Mouse (Mus musculus): ENCODE measurements around the gene Kmt2a. TPM values are rescaled to one million over a fixed set of nuclear protein-coding genes. Genes with fewer than 3 reads are reported as not detected.

Kmt2a gene
- 9.3 and 10.1 TPM in 2 replicates for polyA plus RNA-seq (2015; fragmentation: Nextera tagmentation; extraction: Ambion mirVana)

DNA sequence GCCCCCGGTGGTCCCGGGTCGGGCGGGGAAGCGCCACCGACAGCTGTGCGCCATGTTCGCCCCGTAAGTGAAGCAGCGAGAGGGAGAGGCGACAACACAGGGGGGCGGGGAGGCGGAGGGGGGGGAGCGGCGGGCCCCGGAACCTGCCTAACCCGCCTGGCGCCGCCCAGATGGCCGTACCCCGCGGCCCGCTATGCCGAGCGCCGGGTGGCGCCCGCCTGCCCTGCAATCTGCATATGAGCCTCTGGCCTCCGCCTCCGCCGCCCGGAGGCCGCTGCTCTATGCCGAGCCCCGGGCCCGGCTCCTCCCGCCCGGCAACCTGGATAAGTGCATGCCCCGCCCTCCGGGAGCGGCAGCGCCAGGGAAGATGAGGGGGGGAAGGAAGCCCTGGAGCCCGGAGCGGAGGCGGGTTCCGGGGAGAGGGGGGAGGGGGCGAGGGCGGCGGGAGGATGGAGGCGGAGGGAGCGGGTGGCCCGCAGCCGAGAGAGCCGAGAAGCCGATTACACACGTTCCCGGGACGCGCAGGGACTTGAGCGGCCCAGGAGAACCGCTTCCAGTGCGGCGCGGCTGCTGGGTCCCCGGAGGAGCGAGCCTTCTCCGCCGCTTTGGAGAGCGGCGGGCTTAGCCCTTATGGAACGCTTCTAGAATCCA, at the start of gene Kmt2a:
Gene Kmt2a (minus strand): TSS at position 76 of the 651 bp plus-strand sequence.
- H3K4me3 ChIP-seq = peak within 1 kb of the TSS; percentile 99
- peak; percentile 85 for ATAC-seq (replicated peaks; ENCODE audit: insufficient number of reproducible peaks, insufficient read depth, low FRiP score, low read depth)
- peak within 1 kb of the TSS; percentile 99 for H3K9ac ChIP-seq
- H3K4me1 ChIP-seq (replicated peaks) = peaks cover 46% of the 10 kb centered on the region
- H3K36me3 ChIP-seq = no peaks in the 10 kb centered on the region
- peak within 1 kb of the TSS; percentile 97 for H3K27ac ChIP-seq
- no peaks in the 10 kb centered on the region for H3K27me3 ChIP-seq
- peak within 1 kb of the TSS; percentile 100 for H3K4me2 ChIP-seq
- H3K9me3 ChIP-seq (replicated peaks) = no peaks in the 10 kb centered on the region
- WGBS = under 1% methylated on average over 41 of the region's 71 CpGs

DNA sequence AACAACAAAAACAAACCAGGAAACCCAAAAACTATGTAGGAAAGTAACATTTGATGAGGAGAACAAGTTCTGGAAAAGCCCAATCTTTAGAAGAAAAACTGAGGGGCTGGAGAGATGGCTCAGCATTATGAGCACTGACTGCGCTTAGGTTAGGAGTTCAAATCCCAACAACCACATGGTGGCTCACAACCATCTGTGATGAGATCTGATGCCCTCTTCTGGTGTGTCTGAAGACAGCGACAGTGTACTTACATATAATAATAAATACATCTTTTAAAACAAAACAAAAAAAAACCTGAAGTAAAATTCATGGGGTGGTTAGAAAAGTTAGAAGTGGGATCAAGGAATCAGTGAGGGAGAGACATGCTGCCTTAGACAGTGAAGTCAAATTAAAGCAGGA, 40.4 kb upstream of the Kmt2a start:
- no peaks in the 10 kb centered on the region for H3K27me3 ChIP-seq
- peak overlapping the region; percentile 56; the same call in 1 of the 2 replicates for H3K9ac ChIP-seq
- peak overlapping the region; percentile 65 for H3K4me2 ChIP-seq
- H3K4me1 ChIP-seq (replicated peaks) = peaks cover 17% of the 10 kb centered on the region
- H3K36me3 ChIP-seq = peaks cover 13% of the 10 kb centered on the region; the same call in 1 of the 2 replicates
- peak overlapping the region; percentile 88 for H3K27ac ChIP-seq
- H3K4me3 ChIP-seq = peak overlapping the region; percentile 77
- ATAC-seq (replicated peaks; ENCODE audit: insufficient number of reproducible peaks, insufficient read depth, low FRiP score, low read depth) = no peak
- H3K9me3 ChIP-seq (replicated peaks) = no peaks in the 10 kb centered on the region
- WGBS = 63% methylated on average over 2 of the region's 2 CpGs

GRCm38 (mm10) chr9:44921123-44921468, 40.0 kb upstream of the Kmt2a start:
- Histone ChIP-seq H3K9ac (peak overlapping the region; percentile 56), H3K27ac (peak overlapping the region; percentile 88), H3K27me3 (no peaks in the 10 kb centered on the region), H3K4me1 (replicated peaks) (peaks cover 17% of the 10 kb centered on the region), H3K4me3 (peak overlapping the region; percentile 77), H3K36me3 (peaks cover 10% of the 10 kb centered on the region; the same call in 1 of the 2 replicates), H3K4me2 (peak overlapping the region; percentile 65), H3K9me3 (replicated peaks) (no peaks in the 10 kb centered on the region)
- peak; percentile 76 for ATAC-seq (replicated peaks; ENCODE audit: insufficient number of reproducible peaks, insufficient read depth, low FRiP score, low read depth)
- 1% methylated on average over 8 of the region's 8 CpGs for WGBS

DNA sequence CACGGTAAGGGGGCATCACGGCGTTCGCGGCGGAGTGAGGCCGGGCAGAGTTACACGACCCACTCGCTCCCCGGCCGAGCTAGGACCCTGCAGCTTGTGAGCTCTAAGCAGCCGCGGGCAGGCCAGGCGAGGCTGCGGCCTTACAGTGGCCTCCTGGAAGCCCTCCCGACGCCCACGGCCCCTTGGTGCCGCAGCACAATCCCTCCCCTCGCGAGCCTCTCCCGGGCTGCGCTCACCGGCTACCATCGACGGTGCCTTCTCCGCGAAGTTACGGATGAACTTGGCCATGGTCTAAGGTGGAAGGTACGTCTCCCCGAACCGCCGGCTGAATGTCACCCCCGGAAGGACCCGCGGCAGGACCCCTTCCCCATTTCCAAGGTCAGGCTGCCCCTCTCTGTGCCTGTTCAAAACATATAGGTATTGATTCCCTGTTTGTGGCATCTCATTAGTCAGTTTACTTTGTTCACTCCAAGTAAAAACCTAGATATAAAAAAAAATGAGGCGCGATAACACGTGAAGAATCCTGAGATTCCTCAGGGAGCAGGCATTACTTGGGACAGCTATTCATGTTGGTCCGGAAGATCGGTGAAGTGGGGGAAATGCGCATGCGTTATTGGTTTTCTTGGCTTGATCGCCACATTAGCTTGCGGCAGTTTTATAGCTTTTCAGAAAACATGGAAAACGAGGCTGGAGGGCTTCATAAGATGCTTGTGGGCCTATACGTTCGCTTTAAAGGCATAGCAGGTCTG, 39.5 kb upstream of the Kmt2a start, which contains the start of gene Atp5l:
Gene Atp5l (minus strand): TSS at position 369 of the 749 bp plus-strand sequence.
- peak within 1 kb of the TSS; percentile 77 for H3K4me3 ChIP-seq
- H3K4me1 ChIP-seq (replicated peaks) = peaks cover 18% of the 10 kb centered on the region
- no peaks in the 10 kb centered on the region for H3K27me3 ChIP-seq
- under 1% methylated on average over 48 of the region's 48 CpGs for WGBS
- H3K9me3 ChIP-seq (replicated peaks) = no peaks in the 10 kb centered on the region
- peak within 1 kb of the TSS; percentile 88 for H3K27ac ChIP-seq
- H3K4me2 ChIP-seq = peak within 1 kb of the TSS; percentile 65
- peak; percentile 81 for ATAC-seq (replicated peaks; ENCODE audit: insufficient number of reproducible peaks, insufficient read depth, low FRiP score, low read depth)
- H3K36me3 ChIP-seq = peaks cover 4% of the 10 kb centered on the region; the same call in 1 of the 2 replicates
- peak within 1 kb of the TSS; percentile 89 for H3K9ac ChIP-seq

DNA sequence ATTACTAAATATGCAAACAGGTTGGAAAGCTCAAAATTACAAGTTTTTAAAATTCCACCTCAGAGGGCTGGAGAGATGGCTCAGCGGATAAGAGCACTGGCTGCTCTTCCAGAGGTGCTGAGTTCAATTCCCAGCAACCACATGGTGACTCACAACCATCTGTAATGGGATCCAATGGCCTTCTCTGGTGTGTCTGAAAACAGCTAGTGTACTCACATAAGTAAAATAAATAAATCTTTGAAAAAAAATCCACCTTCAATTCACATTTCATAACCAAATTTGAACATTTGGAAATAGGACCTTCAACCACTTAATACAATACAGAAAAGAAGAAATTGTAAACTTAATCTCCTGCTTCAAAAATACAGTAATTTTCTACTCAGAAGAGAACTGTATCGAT, 38.5 kb upstream of the Kmt2a start:
- ATAC-seq (replicated peaks; ENCODE audit: insufficient number of reproducible peaks, insufficient read depth, low FRiP score, low read depth) = no peak
- H3K36me3 ChIP-seq = peaks cover 4% of the 10 kb centered on the region; the same call in 1 of the 2 replicates
- peak overlapping the region; percentile 88; the same call in 1 of the 2 replicates for H3K27ac ChIP-seq
- peak overlapping the region; percentile 89 for H3K9ac ChIP-seq
- H3K4me3 ChIP-seq = peak overlapping the region; percentile 77
- no peaks in the 10 kb centered on the region for H3K9me3 ChIP-seq (replicated peaks)
- peaks cover 27% of the 10 kb centered on the region for H3K4me1 ChIP-seq (replicated peaks)
- 24% methylated on average over 2 of the region's 2 CpGs for WGBS
- peak overlapping the region; percentile 65 for H3K4me2 ChIP-seq
- H3K27me3 ChIP-seq = no peaks in the 10 kb centered on the region

GRCm38 (mm10) chr9:44916196-44916595, 35.1 kb upstream of the Kmt2a start:
- H3K4me2 ChIP-seq = no peak overlapping the region
- no peaks in the 10 kb centered on the region for H3K27me3 ChIP-seq
- no peak overlapping the region for H3K4me3 ChIP-seq
- H3K9me3 ChIP-seq (replicated peaks) = no peaks in the 10 kb centered on the region
- H3K36me3 ChIP-seq = peaks cover 26% of the 10 kb centered on the region
- no peak overlapping the region for H3K27ac ChIP-seq
- ATAC-seq (replicated peaks; ENCODE audit: insufficient number of reproducible peaks, insufficient read depth, low FRiP score, low read depth) = no peak
- WGBS = 53% methylated on average over 1 of the region's 1 CpGs
- H3K9ac ChIP-seq = no peak overlapping the region
- peaks cover 24% of the 10 kb centered on the region for H3K4me1 ChIP-seq (replicated peaks)

GRCm38 (mm10) chr9:44914706-44915105, 33.6 kb upstream of the Kmt2a start:
- Histone ChIP-seq H3K4me2 (no peak overlapping the region), H3K4me1 (replicated peaks) (peaks cover 24% of the 10 kb centered on the region), H3K27ac (no peak overlapping the region), H3K9me3 (replicated peaks) (no peaks in the 10 kb centered on the region), H3K4me3 (no peak overlapping the region), H3K9ac (no peak overlapping the region), H3K27me3 (no peaks in the 10 kb centered on the region), H3K36me3 (peaks cover 41% of the 10 kb centered on the region)
- no peak for ATAC-seq (replicated peaks; ENCODE audit: insufficient number of reproducible peaks, insufficient read depth, low FRiP score, low read depth)
- 28% methylated on average over 4 of the region's 4 CpGs for WGBS

DNA sequence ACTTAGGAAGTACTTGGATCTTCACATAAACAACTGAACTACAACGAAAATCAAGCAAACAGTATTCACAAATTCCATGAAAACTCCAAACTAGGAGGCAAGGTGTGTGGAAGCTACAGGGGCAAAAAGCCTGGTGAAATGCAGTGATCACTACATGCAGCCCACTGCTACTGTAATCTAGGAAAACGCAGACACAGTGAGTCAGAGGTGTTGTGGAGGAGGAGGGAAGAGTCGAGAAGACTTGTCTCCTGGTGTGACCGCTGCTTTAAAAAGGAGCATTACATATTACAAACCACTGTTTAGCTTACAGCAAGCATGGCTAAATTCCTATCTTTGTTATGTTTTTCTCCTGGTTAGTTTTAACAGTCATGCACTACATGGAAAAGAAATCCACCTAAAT, 30.3 kb upstream of the Kmt2a start:
- Histone ChIP-seq H3K9me3 (replicated peaks) (no peaks in the 10 kb centered on the region), H3K4me3 (no peak overlapping the region), H3K4me1 (replicated peaks) (peaks cover 13% of the 10 kb centered on the region), H3K27me3 (no peaks in the 10 kb centered on the region), H3K27ac (no peak overlapping the region), H3K9ac (no peak overlapping the region), H3K36me3 (peaks cover 38% of the 10 kb centered on the region), H3K4me2 (no peak overlapping the region)
- WGBS = 92% methylated on average over 4 of the region's 4 CpGs
- no peak for ATAC-seq (replicated peaks; ENCODE audit: insufficient number of reproducible peaks, insufficient read depth, low FRiP score, low read depth)

DNA sequence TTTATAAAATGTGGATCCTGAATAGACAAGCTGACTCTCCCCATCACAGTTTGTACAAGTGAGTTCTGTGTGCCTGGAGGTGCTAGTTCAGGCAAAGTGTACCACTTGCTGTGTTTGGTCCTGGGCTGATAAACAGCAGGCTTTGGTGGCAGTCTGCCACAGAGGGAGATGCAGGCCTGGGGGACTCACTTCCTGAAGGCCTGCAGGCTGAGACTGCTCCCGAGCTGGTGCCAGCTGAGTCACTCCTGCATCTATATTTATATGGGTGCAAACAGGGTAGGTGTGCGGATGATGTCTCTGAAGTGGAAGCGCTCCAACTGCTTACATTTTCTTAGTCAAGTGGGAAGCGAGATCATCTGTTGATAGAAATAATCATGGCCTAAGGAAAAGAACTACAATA, 24.5 kb upstream of the Kmt2a start:
- Histone ChIP-seq H3K4me1 (replicated peaks) (peaks cover 24% of the 10 kb centered on the region), H3K9ac (no peak overlapping the region), H3K4me3 (peak overlapping the region; percentile 8; the same call in 1 of the 2 replicates), H3K27ac (peak overlapping the region; percentile 63), H3K4me2 (peak overlapping the region; percentile 31), H3K27me3 (no peaks in the 10 kb centered on the region), H3K9me3 (replicated peaks) (no peaks in the 10 kb centered on the region), H3K36me3 (peaks cover 11% of the 10 kb centered on the region)
- 30% methylated on average over 4 of the region's 4 CpGs for WGBS
- peak; percentile 91; the same call in 1 of the 2 replicates for ATAC-seq (replicated peaks; ENCODE audit: insufficient number of reproducible peaks, insufficient read depth, low FRiP score, low read depth)

- Histone ChIP-seq H3K4me1 (replicated peaks) (peaks cover 24% of the 10 kb centered on the region), H3K36me3 (peaks cover 5% of the 10 kb centered on the region), H3K4me3 (no peak overlapping the region), H3K27ac (peak overlapping the region; percentile 63), H3K27me3 (no peaks in the 10 kb centered on the region), H3K4me2 (no peak overlapping the region), H3K9me3 (replicated peaks) (no peaks in the 10 kb centered on the region), H3K9ac (peak overlapping the region; percentile 26; the same call in 1 of the 2 replicates)
- peak; percentile 69 for ATAC-seq (replicated peaks; ENCODE audit: insufficient number of reproducible peaks, insufficient read depth, low FRiP score, low read depth)
- WGBS = 36% methylated on average over 5 of the region's 5 CpGs
Measured at GRCm38 (mm10) chr9:44904964-44905363, 23.9 kb upstream of the Kmt2a start.

DNA sequence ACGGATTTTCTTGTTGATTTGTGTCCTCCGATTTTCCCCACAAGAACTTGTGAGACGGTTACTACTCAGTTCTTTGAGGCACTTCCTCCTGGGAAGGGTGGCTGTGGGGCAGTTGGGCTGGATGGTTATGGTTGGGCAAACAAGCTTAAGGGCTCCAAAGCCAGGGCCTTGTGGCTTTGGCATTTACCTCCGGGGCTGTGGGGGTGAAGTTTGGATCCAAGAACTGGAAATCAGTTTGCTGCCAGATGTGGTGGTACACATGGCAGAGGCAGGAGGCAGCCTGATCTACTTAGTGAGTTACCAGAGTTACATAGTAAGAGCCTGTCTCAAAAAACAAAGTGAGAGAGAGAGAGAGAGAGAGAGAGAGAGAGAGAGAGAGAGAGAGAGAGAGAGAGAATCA, 22.8 kb upstream of the Kmt2a start:
- ATAC-seq (replicated peaks; ENCODE audit: insufficient number of reproducible peaks, insufficient read depth, low FRiP score, low read depth) = no peak
- Histone ChIP-seq H3K4me1 (replicated peaks) (peaks cover 24% of the 10 kb centered on the region), H3K9ac (no peak overlapping the region), H3K27ac (no peak overlapping the region), H3K4me2 (no peak overlapping the region), H3K4me3 (no peak overlapping the region), H3K9me3 (replicated peaks) (no peaks in the 10 kb centered on the region), H3K27me3 (no peaks in the 10 kb centered on the region), H3K36me3 (no peaks in the 10 kb centered on the region)
- WGBS = 79% methylated on average over 4 of the region's 4 CpGs

Data from heart, embryonic 15.5 days (tissue).